In genomic region chr10:62979667-62980038, GRCm38 (mm10) we compare ENCODE assay signal across 1 mouse cellular context.
TF ChIP-seq lines count a peak whose summit lies in the region.

No protein-coding gene starts in this region.

TF ChIP-seq in CH12.LX, 34 proteins besides CTCF, POLR2A, EP300 and RAD21 (continued from another document):
- TF ChIP-seq MEF2A (IDR thresholded peaks at IDR 0.05; ENCODE audit: borderline replicate concordance, low read depth, low read length), result no peak
- TF ChIP-seq MAX (IDR thresholded peaks at IDR 0.05; ENCODE audit: low read length), result no peak
- no peak for TF ChIP-seq UBTF (IDR thresholded peaks at IDR 0.05; ENCODE audit: low read depth, low read length)
- no peak for TF ChIP-seq ETS1 (conservative IDR thresholded peaks at IDR 0.05; ENCODE audit: low read depth, low read length)
- TF ChIP-seq SMC3 (IDR thresholded peaks at IDR 0.05; ENCODE audit: low read depth, low read length), result no peak
- TF ChIP-seq E2F4 (IDR thresholded peaks at IDR 0.05; ENCODE audit: insufficient replicate concordance, low read depth, low read length), result no peak
